Mouse (Mus musculus) monocyte, adult 2 months (primary cell): ENCODE results near the gene Pcnx.

Source experiments
- DNase-seq, 2 experiments: peaks; one replicate each; pipeline ENCODE4 v3.0.0; 2022; ENCODE audit warnings: low spot score in 2 of 2, low read depth in 1 of 2

Pcnx gene

GRCm38 (mm10) chr12:81853543-81853942 is 6.3 kb upstream of the Pcnx start:
- no peak for DNase-seq

DNA sequence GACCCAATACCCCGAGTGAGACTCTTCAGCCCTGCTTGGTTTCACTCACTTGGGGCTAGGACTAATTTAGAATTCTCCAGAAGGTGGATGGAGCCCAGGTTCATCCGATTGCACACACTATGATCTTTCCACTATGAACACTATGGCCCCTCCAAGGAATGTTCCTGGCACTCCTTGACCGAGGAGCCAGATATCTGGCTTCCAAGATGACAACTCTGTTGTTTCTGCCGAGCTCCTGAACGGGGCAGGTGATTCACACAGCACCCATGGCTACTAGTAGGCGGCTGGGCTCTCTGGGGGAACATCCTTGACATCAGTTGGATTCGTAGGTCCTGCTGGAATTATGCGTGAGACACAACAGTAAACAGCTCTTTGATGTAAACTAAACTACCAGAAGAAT is 4.8 kb upstream of the Pcnx start:
- no peak for DNase-seq

DNA sequence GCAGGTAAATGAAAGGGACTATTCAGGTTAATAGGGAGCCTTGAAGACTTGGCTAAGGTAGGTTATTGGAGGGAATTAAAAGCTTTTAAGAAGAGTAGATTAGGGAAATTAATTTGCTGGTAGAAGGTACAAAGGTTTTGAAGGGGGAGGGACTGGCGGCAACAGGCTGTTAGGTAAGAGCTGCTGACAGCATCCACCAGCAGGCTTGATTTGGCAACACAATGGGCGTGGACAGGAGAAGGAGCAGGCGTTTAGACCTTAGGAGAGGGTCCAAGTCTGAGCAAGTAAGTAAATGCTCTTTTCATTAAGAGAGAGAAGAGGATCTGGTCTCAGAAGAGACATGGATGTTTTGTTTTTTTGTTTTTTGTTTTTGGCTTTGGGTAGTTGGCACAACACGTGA is 3.1 kb upstream of the Pcnx start:
- DNase-seq = peak in 1 of 2 experiments; percentile 33

- DNase-seq = no peak
These were observed 2.6 kb upstream of the Pcnx start for GRCm38 (mm10) chr12:81857251-81857650.

GRCm38 (mm10) chr12:81857978-81858569 is 1.7 kb upstream of the Pcnx start:
- no peak for DNase-seq

- DNase-seq = peak; percentile 21 to 53
These were observed 722 bp downstream of the Pcnx start for GRCm38 (mm10) chr12:81860308-81861181.

DNA sequence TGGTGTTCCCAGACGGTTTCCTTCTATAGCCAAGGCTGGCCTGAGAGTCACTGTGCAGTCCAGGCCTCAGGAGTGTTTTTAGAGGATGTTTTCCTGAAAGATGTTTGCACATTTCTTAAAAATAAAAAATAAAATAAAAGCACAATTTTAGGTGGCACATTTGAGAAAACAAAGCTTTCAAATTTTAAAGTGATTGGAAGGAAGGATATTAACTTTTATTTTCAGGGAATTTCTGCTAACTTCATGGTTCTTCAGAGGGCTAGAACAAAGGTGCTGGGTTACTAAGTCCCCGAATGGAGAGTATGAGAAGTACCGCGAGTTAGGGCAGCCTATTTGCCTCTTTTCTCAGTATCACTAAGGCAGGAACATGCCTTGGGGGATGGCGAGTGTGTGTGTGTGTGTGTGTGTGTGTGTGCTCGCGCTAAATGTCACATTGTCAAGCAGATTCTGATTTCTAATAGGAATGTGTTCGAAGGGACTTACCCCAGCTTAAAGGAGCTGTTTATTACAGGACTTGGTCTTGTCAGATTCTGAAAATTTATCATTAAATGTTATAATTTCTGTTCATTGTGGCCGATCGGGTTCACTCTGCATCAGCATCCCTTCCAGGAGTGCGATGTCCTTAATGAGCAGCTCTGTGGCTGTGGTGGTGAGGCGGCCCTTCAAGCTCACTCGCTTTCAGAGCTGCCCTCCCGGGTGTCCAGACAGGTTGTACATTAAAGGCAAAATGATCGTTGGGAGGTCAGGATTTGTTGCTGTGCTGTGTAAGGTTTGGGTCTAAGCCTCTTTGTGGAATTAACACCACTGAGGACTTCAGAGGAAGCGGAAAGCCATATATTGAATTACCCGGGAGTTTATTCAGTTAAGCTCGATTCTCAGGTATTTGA is 1.6 kb downstream of the Pcnx start:
- no peak for DNase-seq

GRCm38 (mm10) chr12:81862351-81862802 is 2.6 kb downstream of the Pcnx start:
- peak; percentile 41 to 60 for DNase-seq

DNA sequence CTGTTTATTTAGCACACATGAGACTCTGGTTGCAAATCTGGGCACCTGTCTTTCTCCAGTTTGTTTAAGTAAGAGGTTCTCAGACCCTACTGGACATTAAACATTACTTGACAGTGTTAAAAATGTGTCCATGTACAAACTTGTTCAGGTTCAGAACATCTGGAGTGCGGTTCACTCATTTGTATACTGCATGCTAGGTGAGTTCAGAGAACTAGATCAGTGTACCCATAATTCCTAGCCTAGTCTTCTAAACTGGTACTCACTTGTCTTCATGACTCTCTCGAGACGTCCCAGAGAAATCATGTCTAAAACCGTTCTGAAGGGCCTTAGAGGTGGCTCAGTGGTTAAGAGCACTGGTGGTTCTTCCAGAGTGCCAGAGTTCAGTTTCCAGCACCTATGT is 4.1 kb downstream of the Pcnx start:
- DNase-seq = no peak

- DNase-seq = no peak
These were observed 5.4 kb downstream of the Pcnx start for GRCm38 (mm10) chr12:81865183-81865582.

DNA sequence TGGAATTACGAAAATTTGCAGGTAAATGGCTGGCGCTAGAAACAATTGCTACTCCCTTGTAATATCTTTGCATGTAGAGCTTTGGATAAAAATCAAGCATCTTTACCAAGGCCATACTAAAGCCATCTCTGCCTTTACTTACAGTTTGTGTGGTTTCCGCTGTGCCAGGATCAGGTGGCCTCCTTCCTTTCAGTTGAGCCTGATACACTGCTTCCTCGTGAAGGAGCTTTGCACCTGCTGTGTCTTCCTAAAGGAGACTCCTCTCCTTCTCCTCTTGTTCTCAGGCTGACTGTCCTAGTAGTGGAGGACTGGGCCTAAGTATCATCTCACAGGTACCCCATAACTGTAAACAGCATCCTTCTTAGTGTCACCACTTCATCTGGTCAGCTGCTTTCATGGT is 7.5 kb downstream of the Pcnx start:
- DNase-seq = no peak

DNA sequence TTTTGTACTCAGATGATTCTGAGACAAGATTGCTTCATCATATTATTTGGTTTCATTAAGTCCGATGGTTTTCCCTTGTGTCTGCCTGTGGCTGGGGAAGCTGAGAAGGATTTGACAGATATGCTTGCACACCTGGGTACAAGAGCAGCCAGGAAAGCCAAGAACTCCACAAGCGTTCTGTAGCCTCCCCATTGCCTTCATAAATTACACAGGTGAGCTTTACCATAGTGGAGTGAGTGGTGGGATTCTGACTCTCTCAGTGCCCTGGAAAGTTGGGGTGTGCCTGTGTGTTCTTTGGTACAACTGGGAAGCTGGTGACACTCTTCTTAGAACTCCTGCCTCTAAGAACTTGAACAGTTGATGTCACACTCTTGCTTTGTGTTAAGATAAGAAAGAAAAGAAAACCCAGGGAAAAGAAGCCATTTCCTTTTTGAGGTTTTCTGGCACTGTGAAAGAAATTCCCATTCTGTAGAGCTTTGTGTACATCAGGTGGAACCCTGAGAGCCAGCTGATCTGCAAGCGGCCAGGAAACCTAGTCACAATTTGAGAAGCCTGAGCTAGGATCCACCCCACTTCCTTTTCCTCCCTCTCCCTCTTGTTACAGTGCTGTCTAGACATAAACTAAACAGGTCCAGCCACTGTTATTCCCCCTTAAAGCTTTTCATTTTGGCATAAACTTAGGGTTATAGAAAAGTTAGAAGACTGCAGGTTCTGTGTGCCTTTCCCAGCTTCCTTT is 9.6 kb downstream of the Pcnx start:
- no peak for DNase-seq

DNA sequence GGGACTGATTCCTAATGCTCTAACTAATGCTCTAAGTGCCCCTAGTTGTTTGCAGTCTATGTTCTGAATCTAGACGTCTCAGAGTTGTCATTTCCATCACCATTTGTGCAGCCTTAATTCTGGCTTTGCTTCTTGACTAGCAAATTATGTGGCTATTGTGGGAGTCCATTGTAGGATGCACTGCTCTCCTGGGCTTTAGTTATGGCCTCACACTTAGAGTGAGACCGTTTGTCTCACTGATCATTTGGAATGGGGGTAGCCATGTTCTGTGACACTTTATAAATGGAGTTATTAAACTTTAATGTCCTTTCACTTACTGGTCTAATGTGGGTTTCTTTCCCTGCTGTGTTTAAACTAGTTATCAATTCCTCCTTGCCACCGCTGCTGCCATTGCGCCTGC is 13.5 kb downstream of the Pcnx start:
- DNase-seq = no peak

GRCm38 (mm10) chr12:81880161-81880560 is 20.3 kb downstream of the Pcnx start:
- no peak for DNase-seq

DNA sequence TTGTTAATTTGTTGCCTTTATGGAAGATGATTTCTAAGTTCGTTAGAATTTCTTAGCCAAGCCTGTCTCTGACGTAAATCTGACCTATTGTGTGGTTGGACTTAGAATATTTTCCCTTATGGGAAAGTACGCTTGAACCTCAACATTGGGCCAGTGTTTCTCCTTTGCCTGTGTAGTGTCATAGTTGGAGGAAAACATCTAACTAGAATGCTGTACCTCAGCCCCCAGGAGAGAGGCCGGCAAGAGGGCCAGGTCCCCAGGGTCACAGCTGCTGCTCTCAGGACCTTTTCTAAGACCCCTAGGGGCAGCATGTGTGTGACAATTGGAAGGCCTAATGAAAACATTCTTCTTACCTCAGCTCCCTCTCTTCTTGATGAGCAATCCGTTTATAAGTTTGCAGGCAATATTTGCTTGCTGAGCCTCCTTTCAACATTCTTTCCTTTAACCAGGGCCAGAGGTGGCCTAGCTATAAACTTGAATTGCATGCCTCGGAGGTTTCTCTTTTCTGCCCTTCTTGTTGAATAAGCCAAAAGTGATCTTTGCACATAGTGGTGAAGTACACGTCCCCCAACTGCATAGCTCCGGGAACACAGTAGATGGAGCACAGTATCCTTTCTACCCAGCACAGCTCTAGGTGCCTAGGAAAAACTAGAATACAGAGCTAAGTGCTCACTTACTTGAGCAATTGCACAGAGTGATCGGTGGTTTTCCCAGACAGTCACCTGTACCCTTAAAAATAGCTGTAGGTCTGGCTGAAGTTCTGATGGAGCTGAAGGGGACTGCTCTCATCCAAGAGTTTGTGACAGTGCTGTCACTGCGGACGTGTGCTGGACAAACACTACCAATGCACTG is 23.7 kb downstream of the Pcnx start:
- no peak for DNase-seq

DNA sequence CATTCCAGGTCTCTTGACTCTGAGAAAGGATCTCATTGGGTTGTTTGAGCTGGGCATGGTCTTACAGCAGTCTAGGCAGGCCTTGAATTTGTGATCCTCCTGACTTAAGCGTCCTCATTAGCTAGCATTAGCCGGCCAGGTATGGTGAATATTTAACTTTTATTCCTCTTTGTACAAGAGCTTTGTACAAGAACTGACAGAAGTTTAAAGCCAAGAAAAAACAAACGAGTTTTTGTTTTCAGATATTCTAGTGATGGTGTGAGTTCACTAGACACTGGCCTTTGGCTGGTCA is 24.2 kb downstream of the Pcnx start:
- no peak for DNase-seq

- no peak for DNase-seq
These were observed 25.2 kb downstream of the Pcnx start for GRCm38 (mm10) chr12:81884983-81885382.

GRCm38 (mm10) chr12:81885982-81886381 is 26.2 kb downstream of the Pcnx start:
- no peak for DNase-seq

DNA sequence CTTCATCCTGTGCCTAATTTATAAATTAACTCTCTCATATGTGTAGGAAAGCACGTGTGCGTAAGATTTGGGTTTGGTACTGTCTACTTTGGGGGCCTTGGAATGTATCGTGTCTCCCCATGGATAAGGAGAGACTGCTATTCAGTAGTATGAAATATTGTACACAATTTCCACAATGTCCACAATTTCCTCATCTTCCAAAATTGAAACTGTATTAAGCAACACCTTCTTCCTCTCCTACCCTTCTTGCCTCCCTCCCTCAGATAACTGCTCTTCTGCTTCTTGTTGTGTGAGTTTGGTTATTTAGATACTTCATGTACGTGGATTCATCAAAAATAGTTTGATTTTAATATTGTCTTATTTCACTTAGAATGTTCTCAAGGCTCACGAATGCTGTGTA is 29.1 kb downstream of the Pcnx start:
- DNase-seq = no peak

DNA sequence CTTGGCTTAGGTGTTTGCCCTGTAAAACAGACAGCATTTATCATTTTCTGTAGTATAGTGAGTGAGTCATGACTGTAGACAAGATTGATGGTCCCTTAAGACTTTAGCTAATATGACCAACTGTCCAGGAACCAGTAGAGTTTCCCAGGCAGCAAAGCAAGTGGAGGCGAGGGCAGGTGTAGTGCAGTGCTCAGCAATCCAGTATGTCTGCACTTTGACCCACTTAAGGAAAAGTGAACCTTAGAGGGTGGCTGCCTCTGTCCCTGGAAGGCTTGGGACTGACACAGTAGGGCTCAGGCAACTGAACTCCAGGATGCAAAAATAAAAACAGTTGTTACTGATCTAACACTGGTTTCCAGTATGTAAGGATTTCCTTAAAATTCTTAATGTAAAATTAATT is 32.1 kb downstream of the Pcnx start:
- DNase-seq = no peak
